Mouse (Mus musculus): ENCODE measurements around the gene Aup1. TPM values are rescaled to one million over a fixed set of nuclear protein-coding genes. Genes with fewer than 3 reads are reported as not detected.

The Aup1 gene
- polyA plus RNA-seq, 1 experiment from 2014 or later: 148 TPM

DNA sequence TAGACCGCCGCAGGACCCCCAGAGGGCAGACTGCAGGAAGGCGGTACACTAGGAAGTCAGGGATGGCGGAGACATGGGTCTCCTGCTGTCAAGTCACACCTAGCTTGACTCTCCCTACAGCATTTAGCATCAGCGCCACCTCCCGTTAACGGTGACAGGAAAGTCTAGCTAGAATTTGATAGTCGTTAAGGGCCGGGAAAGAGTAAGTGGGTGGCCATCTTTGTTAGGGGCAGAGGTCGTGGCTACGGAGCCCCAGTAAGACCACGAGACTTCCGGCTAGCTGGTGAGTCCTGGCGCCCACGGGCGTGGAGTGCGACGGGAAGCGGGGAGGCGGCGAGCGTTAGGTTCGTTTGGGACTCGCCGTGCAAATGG, 47.0 kb downstream of the Aup1 start, which contains the start of the genes Ccdc142 and Gm42688:
Ccdc142 (plus strand) TSS at position 286 of the 372 bp plus-strand sequence.
Gm42688 (plus strand) TSS at position 302 of the 372 bp plus-strand sequence.
- WGBS: under 1% methylated on average over 25 of the region's 25 CpGs
- peaks cover 10% of the 10 kb centered on the region for H3K36me3 ChIP-seq (replicated peaks)

DNA sequence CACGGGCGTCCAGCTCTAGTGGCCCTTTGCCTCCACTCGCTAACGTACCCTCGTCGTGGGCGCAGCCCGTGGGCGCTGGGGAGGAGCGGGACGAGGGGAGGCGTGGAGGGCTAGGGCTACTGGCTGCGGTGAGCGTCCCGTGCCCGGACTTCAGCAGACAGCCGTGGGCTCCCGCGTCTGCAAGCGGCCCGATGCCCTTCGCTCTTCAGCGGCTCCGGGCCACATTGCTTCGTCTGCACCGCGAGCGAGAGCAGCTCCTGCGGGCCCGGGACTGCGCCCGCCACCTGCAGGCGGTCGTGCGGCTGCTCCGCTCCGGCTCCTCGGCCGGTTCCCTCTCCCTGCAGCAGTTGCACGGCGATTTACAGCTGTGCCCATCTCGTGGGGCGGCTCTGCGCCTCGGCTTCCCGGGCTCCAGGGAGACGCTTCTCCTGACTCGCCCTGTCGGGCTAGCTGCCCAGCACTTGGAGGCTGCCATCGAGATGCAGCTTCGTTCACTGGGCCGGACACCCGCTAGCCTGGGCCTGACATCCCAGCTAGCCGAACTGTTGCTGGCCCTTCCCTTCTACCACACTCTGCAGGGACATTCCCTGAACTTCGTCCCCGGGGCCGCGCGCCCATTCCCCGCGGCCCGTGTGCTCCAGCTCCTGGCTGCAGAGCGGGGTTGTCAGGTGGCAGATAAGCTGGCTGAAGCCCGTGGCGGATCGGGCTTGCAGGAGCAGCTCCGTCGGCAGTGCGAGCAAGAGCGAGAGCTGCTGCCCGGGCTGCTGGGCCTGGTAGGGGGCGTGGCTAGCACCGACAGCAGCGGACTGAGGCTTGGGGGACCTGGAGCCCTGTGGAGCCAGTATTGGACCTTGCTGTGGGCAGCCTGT, 47.6 kb downstream of the Aup1 start:
- H3K4me3 ChIP-seq: peak overlapping the region; percentile 84

More for the DNA sequence above, 47.0 kb downstream of the Aup1 start, which contains the start of the genes Ccdc142 and Gm42688:
- Histone ChIP-seq H3K27ac (replicated peaks) (peak within 1 kb of the TSS; percentile 87), H3K4me1 (peaks cover 26% of the 10 kb centered on the region), H3K27me3 (replicated peaks; ENCODE audit: low read depth, poor library complexity, severe bottlenecking) (peaks cover 33% of the 10 kb centered on the region), H3K4me3 (peak within 1 kb of the TSS; percentile 84), H3K9me3 (no peaks in the 10 kb centered on the region)
- peak; percentile 83 for DNase-seq (ENCODE audit: low spot score)

DNA sequence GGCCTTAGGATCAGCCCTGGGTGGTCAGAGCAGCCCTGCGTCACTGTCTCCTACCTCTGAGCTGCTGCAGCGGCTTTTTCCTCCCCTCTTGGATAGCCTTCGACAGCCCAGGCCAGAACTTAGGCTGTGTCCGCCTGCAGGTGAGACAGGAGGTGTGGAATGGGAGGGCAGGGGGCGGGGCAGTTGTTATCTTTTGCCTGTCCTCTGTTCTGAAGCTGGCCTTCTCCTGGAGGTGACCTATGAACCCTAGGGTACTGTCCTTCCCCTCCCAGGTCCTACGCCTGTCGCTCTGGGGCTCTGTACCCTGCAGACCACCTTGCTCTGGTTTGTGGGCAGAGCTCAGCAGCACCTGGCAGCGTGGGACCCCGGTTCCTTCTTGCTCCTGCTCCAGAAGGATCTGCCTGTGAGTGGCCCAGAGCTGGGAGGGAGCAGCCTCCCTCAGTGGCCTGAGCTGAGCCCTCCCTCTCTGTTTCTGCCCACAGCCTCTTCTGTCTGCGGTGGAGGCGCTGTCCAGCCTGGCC, 48.9 kb downstream of the Aup1 start:
- Histone ChIP-seq H3K27me3 (replicated peaks; ENCODE audit: low read depth, poor library complexity, severe bottlenecking) (peaks cover 32% of the 10 kb centered on the region), H3K36me3 (replicated peaks) (peaks cover 16% of the 10 kb centered on the region), H3K4me1 (peaks cover 35% of the 10 kb centered on the region), H3K9me3 (no peaks in the 10 kb centered on the region), H3K4me3 (peak overlapping the region; percentile 84), H3K27ac (replicated peaks) (no peak overlapping the region)
- DNase-seq (ENCODE audit: low spot score): no peak
- WGBS: 38% methylated on average over 11 of the region's 11 CpGs

More for the DNA sequence above, 47.6 kb downstream of the Aup1 start:
- DNase-seq (ENCODE audit: low spot score): peak; percentile 81
- H3K9me3 ChIP-seq: no peaks in the 10 kb centered on the region
- under 1% methylated on average over 74 of the region's 74 CpGs for WGBS
- peaks cover 26% of the 10 kb centered on the region for H3K4me1 ChIP-seq
- peak overlapping the region; percentile 87 for H3K27ac ChIP-seq (replicated peaks)
- peaks cover 13% of the 10 kb centered on the region for H3K36me3 ChIP-seq (replicated peaks)
- peaks cover 32% of the 10 kb centered on the region for H3K27me3 ChIP-seq (replicated peaks; ENCODE audit: low read depth, poor library complexity, severe bottlenecking)

GRCm38 (mm10) chr6:83104158-83104557, 49.8 kb downstream of the Aup1 start:
- 76% methylated on average over 4 of the region's 4 CpGs for WGBS
- Histone ChIP-seq H3K36me3 (replicated peaks) (peaks cover 16% of the 10 kb centered on the region), H3K4me3 (no peak overlapping the region), H3K4me1 (peaks cover 41% of the 10 kb centered on the region), H3K27me3 (replicated peaks; ENCODE audit: low read depth, poor library complexity, severe bottlenecking) (peaks cover 26% of the 10 kb centered on the region), H3K9me3 (no peaks in the 10 kb centered on the region), H3K27ac (replicated peaks) (no peak overlapping the region)
- no peak for DNase-seq (ENCODE audit: low spot score)

MicroRNA genes within 50 kb of the gene (microRNA counts, 519-probe panel; counts per million panel counts)
- microRNA mmu-miR-3470a+mmu-miR-3470b: 188 counts per million, percentile 57 among the panel's probes with 10 or more counts

Small RNA genes lying within 50 kb of the gene (microRNA-seq; reads per million reads assigned to microRNA genes)
- gene Mir3470a (not detected), gene Mir7040 (not detected)

Other genes with a start within 250 kb of the Aup1 start
- gene Sema4f, start 114.8 kb upstream of the Aup1 start, polyA plus RNA-seq (2016; fragmentation: Nextera tagmentation; extraction: Ambion mirVana): 1.4 and 2.1 TPM in 2 replicates
- 0.31 and 0.56 TPM in 2 replicates for gene M1ap, start 107.6 kb upstream of the Aup1 start, polyA plus RNA-seq (2016; fragmentation: Nextera tagmentation; extraction: Ambion mirVana)
- gene Dok1, start 21.1 kb upstream of the Aup1 start, polyA plus RNA-seq (2016; fragmentation: Nextera tagmentation; extraction: Ambion mirVana): 11.1 and 12.2 TPM in 2 replicates
- gene Loxl3, start 20.3 kb upstream of the Aup1 start, polyA plus RNA-seq (2016; fragmentation: Nextera tagmentation; extraction: Ambion mirVana): 11.4 and 11.6 TPM in 2 replicates
- gene Htra2, start 752 bp downstream of the Aup1 start, polyA plus RNA-seq (2016; fragmentation: Nextera tagmentation; extraction: Ambion mirVana): 83.5 and 90.0 TPM in 2 replicates
- 1.8 and 2.8 TPM in 2 replicates for gene Dqx1, start 3.3 kb downstream of the Aup1 start, polyA plus RNA-seq (2016; fragmentation: Nextera tagmentation; extraction: Ambion mirVana)
- gene Tlx2, start 15.8 kb downstream of the Aup1 start, polyA plus RNA-seq (2016; fragmentation: Nextera tagmentation; extraction: Ambion mirVana): 8.4 and 10.4 TPM in 2 replicates
- 45.7 and 49.5 TPM in 2 replicates for gene Pcgf1, start 23.3 kb downstream of the Aup1 start, polyA plus RNA-seq (2016; fragmentation: Nextera tagmentation; extraction: Ambion mirVana)
- gene Lbx2, start 31.8 kb downstream of the Aup1 start, polyA plus RNA-seq (2016; fragmentation: Nextera tagmentation; extraction: Ambion mirVana): 0.45 and 0.59 TPM in 2 replicates
- gene Ccdc142, start 47.1 kb downstream of the Aup1 start, polyA plus RNA-seq (2016; fragmentation: Nextera tagmentation; extraction: Ambion mirVana): 2.4 and 2.8 TPM in 2 replicates
- 1.8 and 2.1 TPM in 2 replicates for gene Gm42688, start 47.1 kb downstream of the Aup1 start, polyA plus RNA-seq (2016; fragmentation: Nextera tagmentation; extraction: Ambion mirVana)
- 144 and 145 TPM in 2 replicates for gene Mrpl53, start 54.5 kb downstream of the Aup1 start, polyA plus RNA-seq (2016; fragmentation: Nextera tagmentation; extraction: Ambion mirVana)
- 41.0 and 44.1 TPM in 2 replicates for gene Mogs, start 61.0 kb downstream of the Aup1 start, polyA plus RNA-seq (2016; fragmentation: Nextera tagmentation; extraction: Ambion mirVana)
- 147 and 172 TPM in 2 replicates for gene Wbp1, start 67.0 kb downstream of the Aup1 start, polyA plus RNA-seq (2016; fragmentation: Nextera tagmentation; extraction: Ambion mirVana)
- 18.6 and 20.2 TPM in 2 replicates for gene Ino80b, start 70.9 kb downstream of the Aup1 start, polyA plus RNA-seq (2016; fragmentation: Nextera tagmentation; extraction: Ambion mirVana)
- 38.2 and 39.0 TPM in 2 replicates for gene Rtkn, start 80.9 kb downstream of the Aup1 start, polyA plus RNA-seq (2016; fragmentation: Nextera tagmentation; extraction: Ambion mirVana)
- gene Wdr54, start 101.9 kb downstream of the Aup1 start, polyA plus RNA-seq (2016; fragmentation: Nextera tagmentation; extraction: Ambion mirVana): 10.2 and 11.2 TPM in 2 replicates
- 1.3 and 2.1 TPM in 2 replicates for gene 1700003E16Rik, start 101.9 kb downstream of the Aup1 start, polyA plus RNA-seq (2016; fragmentation: Nextera tagmentation; extraction: Ambion mirVana)
- gene Dctn1, start 111.4 kb downstream of the Aup1 start, polyA plus RNA-seq (2016; fragmentation: Nextera tagmentation; extraction: Ambion mirVana): 112 and 116 TPM in 2 replicates
- gene Slc4a5, start 165.3 kb downstream of the Aup1 start, polyA plus RNA-seq (2016; fragmentation: Nextera tagmentation; extraction: Ambion mirVana): 0.70 and 0.97 TPM in 2 replicates

Data from embryonic facial prominence, embryonic 10.5 days (tissue).